Mouse (Mus musculus): ENCODE data around the gene Tmem151b. TPM values are rescaled to one million over a fixed set of nuclear protein-coding genes. Genes with fewer than 3 reads are reported as not detected.

Gene Tmem151b
- polyA plus RNA-seq, 1 experiment, result 0.37 TPM

GRCm38 (mm10) chr17:45578242-45578641, 28.8 kb upstream of the Tmem151b start:
- H3K4me1 ChIP-seq (ENCODE audit: control insufficient read depth, insufficient read depth, low read length), result peaks cover 11% of the 10 kb centered on the region
- no peaks in the 10 kb centered on the region for H3K27me3 ChIP-seq (ENCODE audit: control insufficient read depth, insufficient read depth, low read length)
- no peak for TF ChIP-seq CTCF (IDR thresholded peaks at IDR 0.05; ENCODE audit: control insufficient read depth, insufficient read depth, insufficient replicate concordance, low read depth, low read length)
- TF ChIP-seq POLR2A (IDR thresholded peaks at IDR 0.05; ENCODE audit: control insufficient read depth, low read depth, low read length), result no peak
- no peak overlapping the region for H3K4me3 ChIP-seq (ENCODE audit: control insufficient read depth, low read depth, low read length)
- H3K36me3 ChIP-seq (ENCODE audit: control insufficient read depth, insufficient read depth, low read length), result no peaks in the 10 kb centered on the region
- no peak overlapping the region for H3K27ac ChIP-seq (ENCODE audit: control insufficient read depth, insufficient read depth, low read depth, low read length)

- no peak overlapping the region for H3K4me3 ChIP-seq (ENCODE audit: control insufficient read depth, low read depth, low read length)
- no peaks in the 10 kb centered on the region for H3K27me3 ChIP-seq (ENCODE audit: control insufficient read depth, insufficient read depth, low read length)
- peaks cover 11% of the 10 kb centered on the region for H3K4me1 ChIP-seq (ENCODE audit: control insufficient read depth, insufficient read depth, low read length)
- no peak for TF ChIP-seq POLR2A (IDR thresholded peaks at IDR 0.05; ENCODE audit: control insufficient read depth, low read depth, low read length)
- H3K36me3 ChIP-seq (ENCODE audit: control insufficient read depth, insufficient read depth, low read length), result peaks cover 4% of the 10 kb centered on the region; the same call in 1 of the 2 replicates
- peak overlapping the region; percentile 98 for H3K27ac ChIP-seq (ENCODE audit: control insufficient read depth, insufficient read depth, low read depth, low read length)
Measured at GRCm38 (mm10) chr17:45575123-45575897, 25.8 kb upstream of the Tmem151b start.

- Histone ChIP-seq H3K4me1 (ENCODE audit: control insufficient read depth, insufficient read depth, low read length) (peaks cover 11% of the 10 kb centered on the region), H3K4me3 (ENCODE audit: control insufficient read depth, low read depth, low read length) (peak overlapping the region; percentile 90), H3K36me3 (ENCODE audit: control insufficient read depth, insufficient read depth, low read length) (peaks cover 4% of the 10 kb centered on the region), H3K27ac (ENCODE audit: control insufficient read depth, insufficient read depth, low read depth, low read length) (peak overlapping the region; percentile 98), H3K27me3 (ENCODE audit: control insufficient read depth, insufficient read depth, low read length) (no peaks in the 10 kb centered on the region)
- TF ChIP-seq CTCF (IDR thresholded peaks at IDR 0.05; ENCODE audit: control insufficient read depth, insufficient read depth, insufficient replicate concordance, low read depth, low read length) (no peak), POLR2A (IDR thresholded peaks at IDR 0.05; ENCODE audit: control insufficient read depth, low read depth, low read length) (peak; percentile 24; the same call in 1 of the 2 replicates)
Measured at GRCm38 (mm10) chr17:45574129-45574761, 24.8 kb upstream of the Tmem151b start.

DNA sequence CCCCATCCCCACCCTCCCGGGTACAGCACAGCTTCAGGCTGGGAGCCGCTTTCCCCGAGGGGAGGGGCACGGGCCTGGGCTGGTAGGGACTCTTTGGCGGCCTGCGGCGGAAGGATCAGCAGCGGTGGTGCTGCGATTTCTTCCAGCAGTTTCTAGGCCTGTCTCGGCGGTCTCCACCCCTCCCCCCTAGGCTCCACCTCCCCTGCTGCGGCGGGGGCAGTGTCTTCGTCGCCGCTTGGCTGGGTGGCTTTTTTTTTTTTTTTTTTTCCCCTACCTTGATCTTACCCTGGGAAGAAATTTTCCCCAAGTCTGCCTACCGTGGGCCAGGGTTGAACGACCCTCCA, 24.3 kb upstream of the Tmem151b start:
- H3K4me3 ChIP-seq (ENCODE audit: control insufficient read depth, low read depth, low read length), result peak overlapping the region; percentile 90
- no peak for TF ChIP-seq CTCF (IDR thresholded peaks at IDR 0.05; ENCODE audit: control insufficient read depth, insufficient read depth, insufficient replicate concordance, low read depth, low read length)
- TF ChIP-seq POLR2A (IDR thresholded peaks at IDR 0.05; ENCODE audit: control insufficient read depth, low read depth, low read length), result peak; percentile 48; the same call in 1 of the 2 replicates
- peak overlapping the region; percentile 98 for H3K27ac ChIP-seq (ENCODE audit: control insufficient read depth, insufficient read depth, low read depth, low read length)
- peaks cover 4% of the 10 kb centered on the region for H3K36me3 ChIP-seq (ENCODE audit: control insufficient read depth, insufficient read depth, low read length)
- no peaks in the 10 kb centered on the region for H3K27me3 ChIP-seq (ENCODE audit: control insufficient read depth, insufficient read depth, low read length)
- peaks cover 11% of the 10 kb centered on the region for H3K4me1 ChIP-seq (ENCODE audit: control insufficient read depth, insufficient read depth, low read length)

GRCm38 (mm10) chr17:45573087-45573779, 23.8 kb upstream of the Tmem151b start, which contains the start of gene Hsp90ab1:
TSS of gene Hsp90ab1 (minus strand) at chr17:45573271.
- Histone ChIP-seq H3K36me3 (ENCODE audit: control insufficient read depth, insufficient read depth, low read length) (peaks cover 4% of the 10 kb centered on the region), H3K27me3 (ENCODE audit: control insufficient read depth, insufficient read depth, low read length) (no peaks in the 10 kb centered on the region), H3K4me3 (ENCODE audit: control insufficient read depth, low read depth, low read length) (peak within 1 kb of the TSS; percentile 90), H3K4me1 (ENCODE audit: control insufficient read depth, insufficient read depth, low read length) (peaks cover 11% of the 10 kb centered on the region), H3K27ac (ENCODE audit: control insufficient read depth, insufficient read depth, low read depth, low read length) (peak within 1 kb of the TSS; percentile 98)
- TF ChIP-seq CTCF (IDR thresholded peaks at IDR 0.05; ENCODE audit: control insufficient read depth, insufficient read depth, insufficient replicate concordance, low read depth, low read length), result no peak
- peak; percentile 99 for TF ChIP-seq POLR2A (IDR thresholded peaks at IDR 0.05; ENCODE audit: control insufficient read depth, low read depth, low read length)

GRCm38 (mm10) chr17:45572103-45573086, 22.9 kb upstream of the Tmem151b start:
- TF ChIP-seq POLR2A (IDR thresholded peaks at IDR 0.05; ENCODE audit: control insufficient read depth, low read depth, low read length) (no peak), CTCF (IDR thresholded peaks at IDR 0.05; ENCODE audit: control insufficient read depth, insufficient read depth, insufficient replicate concordance, low read depth, low read length) (no peak)
- Histone ChIP-seq H3K27ac (ENCODE audit: control insufficient read depth, insufficient read depth, low read depth, low read length) (peak overlapping the region; percentile 88), H3K4me3 (ENCODE audit: control insufficient read depth, low read depth, low read length) (peak overlapping the region; percentile 90), H3K4me1 (ENCODE audit: control insufficient read depth, insufficient read depth, low read length) (peaks cover 11% of the 10 kb centered on the region), H3K27me3 (ENCODE audit: control insufficient read depth, insufficient read depth, low read length) (no peaks in the 10 kb centered on the region), H3K36me3 (ENCODE audit: control insufficient read depth, insufficient read depth, low read length) (peaks cover 4% of the 10 kb centered on the region)
